Mouse (Mus musculus): ENCODE data around the gene Dok4.
A peak's percentile ranks its signal among the peaks of the same experiment; 100 is the strongest.

DNA sequence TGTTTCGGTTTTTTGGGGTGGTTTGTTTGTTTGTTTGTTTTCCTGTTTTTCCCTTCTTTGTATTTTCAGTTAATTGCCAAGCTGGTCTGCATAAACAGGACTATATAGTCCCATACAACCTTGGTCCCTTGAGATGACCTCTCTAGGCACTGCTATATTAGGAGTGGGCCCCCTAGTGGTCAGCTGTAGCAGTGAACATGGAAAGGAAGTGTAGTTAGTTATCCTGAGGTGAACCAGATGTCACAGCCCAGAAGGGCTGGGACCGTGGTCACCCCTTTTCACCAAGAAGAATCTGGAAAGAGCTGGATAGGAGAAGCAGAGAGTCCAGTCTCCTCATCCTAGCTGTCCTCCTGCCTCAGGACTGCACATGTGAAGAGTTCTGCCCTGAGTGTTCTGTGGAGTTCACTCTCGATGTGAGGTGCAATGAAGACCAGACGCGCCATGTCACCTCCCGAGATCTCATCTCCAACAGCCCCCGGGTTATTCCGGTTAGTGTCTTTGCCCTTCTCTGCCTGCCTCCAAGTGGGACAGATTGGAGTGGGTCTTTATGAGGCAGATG is 14.7 kb downstream of the Dok4 start:
- peak; percentile 91 for TF ChIP-seq CTCF (IDR thresholded peaks at IDR 0.05; ENCODE audit: low read depth)
- no peak for TF ChIP-seq EP300 (optimal IDR thresholded peaks at IDR 0.05)

Measured in stomach, postnatal 0 days (tissue).